Mouse (Mus musculus): ENCODE results near the gene Mical3. TPM values are rescaled to one million over a fixed set of nuclear protein-coding genes. Genes with fewer than 3 reads are reported as not detected.

The Mical3 gene
- total RNA-seq, 1 experiment from 2014 or later: 6.6 TPM

- ATAC-seq (replicated peaks in 1 of 2; ENCODE audit: insufficient read depth in 1 of 2, low FRiP score in 2 of 2, low TSS enrichment in 1 of 2, low read depth in 1 of 2, poor library complexity in 2 of 2, severe bottlenecking in 2 of 2): no peak
These were observed 31.6 kb downstream of the Mical3 start for GRCm38 (mm10) chr6:121099228-121099608.

DNA sequence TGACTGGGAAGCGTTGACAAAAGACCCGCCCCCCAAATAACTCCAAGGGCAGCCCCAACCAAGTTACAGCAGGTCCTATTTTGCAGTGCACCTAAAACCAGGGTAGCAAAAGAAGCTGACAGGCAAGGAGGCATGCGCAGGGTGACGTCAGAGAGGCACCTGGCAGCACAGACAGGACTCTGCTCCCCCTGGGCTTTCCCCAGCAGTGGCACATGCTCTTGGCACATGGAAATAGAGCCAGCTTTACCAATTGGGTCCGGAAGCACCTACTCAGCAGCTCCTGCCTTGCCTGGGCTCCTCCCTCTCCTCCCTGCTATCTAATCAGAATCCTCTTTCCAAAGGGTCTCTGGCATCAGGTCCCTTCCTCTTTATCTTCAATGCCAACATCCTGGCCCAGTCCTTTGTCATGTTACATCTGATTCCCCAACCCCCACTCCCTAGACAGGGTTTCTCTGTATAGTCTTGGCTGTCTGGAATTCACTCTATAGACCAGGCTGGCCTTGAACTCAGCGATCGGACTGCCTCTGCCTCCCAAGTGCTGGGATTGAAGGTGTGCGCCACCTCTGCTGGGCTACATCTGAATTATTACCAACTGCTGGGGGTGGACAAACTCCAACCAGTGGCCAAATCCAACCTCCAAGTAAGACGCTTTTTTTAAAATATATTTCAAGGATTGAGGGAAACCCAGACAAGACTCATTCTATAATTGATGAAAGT lies 32.1 kb downstream of the Mical3 start:
- no peak for ATAC-seq (replicated peaks in 1 of 2; ENCODE audit: insufficient read depth in 1 of 2, low FRiP score in 2 of 2, low TSS enrichment in 1 of 2, low read depth in 1 of 2, poor library complexity in 2 of 2, severe bottlenecking in 2 of 2)

DNA sequence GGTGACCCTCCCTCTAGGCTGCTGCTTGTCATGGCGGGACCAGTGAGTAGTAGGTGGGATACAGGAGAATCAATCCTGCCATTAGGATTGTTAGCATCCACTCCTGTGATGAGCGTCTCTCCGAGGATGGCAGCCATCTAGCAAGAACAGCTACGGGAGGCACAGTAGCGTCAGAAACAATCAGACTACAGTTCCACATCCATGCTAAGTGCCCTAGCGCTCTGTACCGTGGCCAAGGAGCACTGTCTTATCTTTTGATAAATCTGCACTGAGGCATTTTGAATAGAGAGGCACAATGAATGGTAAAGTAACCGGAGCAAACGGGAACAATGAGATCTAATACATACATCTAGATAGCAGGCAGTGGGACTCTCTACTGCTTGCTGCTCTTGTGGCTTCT lies 32.7 kb downstream of the Mical3 start:
- ATAC-seq (replicated peaks in 1 of 2; ENCODE audit: insufficient read depth in 1 of 2, low FRiP score in 2 of 2, low TSS enrichment in 1 of 2, low read depth in 1 of 2, poor library complexity in 2 of 2, severe bottlenecking in 2 of 2): no peak

GRCm38 (mm10) chr6:121096862-121097261 lies 33.9 kb downstream of the Mical3 start:
- ATAC-seq (replicated peaks in 1 of 2; ENCODE audit: insufficient read depth in 1 of 2, low FRiP score in 2 of 2, low TSS enrichment in 1 of 2, low read depth in 1 of 2, poor library complexity in 2 of 2, severe bottlenecking in 2 of 2): 0 out of 4 replicates have a peak, but pooled peaks of 1 of the 2 experiments have one; percentile 42

- no peak for ATAC-seq (replicated peaks in 1 of 2; ENCODE audit: insufficient read depth in 1 of 2, low FRiP score in 2 of 2, low TSS enrichment in 1 of 2, low read depth in 1 of 2, poor library complexity in 2 of 2, severe bottlenecking in 2 of 2)
These were observed 34.4 kb downstream of the Mical3 start for GRCm38 (mm10) chr6:121096390-121096789.

GRCm38 (mm10) chr6:121093662-121094408 lies 37.0 kb downstream of the Mical3 start:
- peak; percentile 85 to 88 for ATAC-seq (replicated peaks in 1 of 2; ENCODE audit: insufficient read depth in 1 of 2, low FRiP score in 2 of 2, low TSS enrichment in 1 of 2, low read depth in 1 of 2, poor library complexity in 2 of 2, severe bottlenecking in 2 of 2)

- no peak for ATAC-seq (replicated peaks in 1 of 2; ENCODE audit: insufficient read depth in 1 of 2, low FRiP score in 2 of 2, low TSS enrichment in 1 of 2, low read depth in 1 of 2, poor library complexity in 2 of 2, severe bottlenecking in 2 of 2)
These were observed 40.0 kb downstream of the Mical3 start for GRCm38 (mm10) chr6:121090786-121091185.

DNA sequence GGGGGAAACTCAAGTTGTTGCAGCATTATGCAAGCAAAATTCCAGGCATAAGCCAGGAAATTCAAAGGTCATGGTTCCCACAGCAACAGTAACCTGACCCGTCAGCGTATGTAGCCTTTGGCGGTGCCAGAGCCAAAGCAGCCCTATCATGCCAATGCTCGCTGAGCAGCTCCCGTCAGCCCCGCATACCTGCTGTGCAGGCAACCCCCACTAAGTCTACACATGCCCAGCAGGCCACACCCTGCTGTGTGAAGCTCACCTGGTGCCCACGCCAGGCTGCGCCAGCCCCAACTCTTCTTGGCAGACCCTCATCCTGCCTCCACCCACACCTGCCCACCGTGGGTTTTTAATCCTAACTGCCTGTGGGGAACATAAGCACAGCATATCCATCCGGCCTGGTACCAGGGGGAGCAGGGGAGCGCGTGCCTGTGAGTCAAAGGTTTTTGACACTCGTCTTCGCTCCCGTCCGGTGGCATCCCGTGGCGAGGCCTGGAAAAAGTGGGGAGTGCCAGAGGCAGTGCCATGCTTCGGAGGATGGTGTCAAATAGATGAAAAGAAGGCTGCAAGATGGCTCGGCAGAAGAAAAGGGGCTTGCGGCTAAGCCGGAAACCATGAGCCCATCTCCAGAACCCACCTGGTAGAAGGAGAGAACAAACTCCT lies 43.1 kb downstream of the Mical3 start:
- no peak for ATAC-seq (replicated peaks in 1 of 2; ENCODE audit: insufficient read depth in 1 of 2, low FRiP score in 2 of 2, low TSS enrichment in 1 of 2, low read depth in 1 of 2, poor library complexity in 2 of 2, severe bottlenecking in 2 of 2)

DNA sequence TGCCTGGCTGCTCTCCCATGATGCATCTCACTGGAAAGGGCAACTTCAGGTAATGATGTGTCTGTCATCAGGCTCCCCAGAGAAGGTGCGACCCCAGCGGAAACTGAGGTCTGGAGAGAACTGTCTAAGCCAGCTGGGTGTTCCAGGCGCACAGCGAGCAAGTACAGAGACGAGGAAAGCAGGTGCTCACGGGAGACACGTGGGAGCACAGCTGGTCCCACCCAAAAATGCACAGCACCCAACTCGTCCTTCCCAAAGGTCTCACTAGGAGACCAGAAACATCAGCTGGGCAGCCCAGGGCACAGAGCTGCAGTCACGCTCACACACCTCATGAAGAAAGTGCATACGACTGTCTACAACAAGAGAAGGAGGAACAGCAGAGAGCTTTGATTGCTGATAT lies 43.7 kb downstream of the Mical3 start:
- ATAC-seq (replicated peaks in 1 of 2; ENCODE audit: insufficient read depth in 1 of 2, low FRiP score in 2 of 2, low TSS enrichment in 1 of 2, low read depth in 1 of 2, poor library complexity in 2 of 2, severe bottlenecking in 2 of 2): no peak

GRCm38 (mm10) chr6:121086226-121086625 lies 44.6 kb downstream of the Mical3 start:
- no peak for ATAC-seq (replicated peaks in 1 of 2; ENCODE audit: insufficient read depth in 1 of 2, low FRiP score in 2 of 2, low TSS enrichment in 1 of 2, low read depth in 1 of 2, poor library complexity in 2 of 2, severe bottlenecking in 2 of 2)

DNA sequence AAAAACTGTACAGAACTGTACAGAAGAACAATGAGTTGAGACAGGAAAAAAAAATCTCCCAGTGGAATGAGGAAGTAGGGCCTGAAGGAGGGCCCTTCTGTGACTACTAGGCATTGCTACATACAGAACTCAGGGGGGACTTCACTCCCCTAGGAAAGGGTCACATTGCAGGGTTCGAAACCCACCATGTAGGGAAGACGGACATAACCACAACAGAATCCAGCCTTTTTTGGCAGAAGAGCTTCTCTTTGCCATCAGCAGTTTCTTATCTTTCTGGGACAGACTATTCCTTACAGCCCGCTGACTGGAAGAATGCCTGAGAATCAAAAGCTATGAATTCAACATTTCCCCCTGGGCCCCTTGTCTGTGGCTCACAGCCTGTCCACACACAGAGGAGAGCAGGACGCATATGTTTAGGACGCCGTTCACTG lies 46.7 kb downstream of the Mical3 start:
- peak; percentile 52 to 65; a peak in 3 of 4 replicates for ATAC-seq (replicated peaks in 1 of 2; ENCODE audit: insufficient read depth in 1 of 2, low FRiP score in 2 of 2, low TSS enrichment in 1 of 2, low read depth in 1 of 2, poor library complexity in 2 of 2, severe bottlenecking in 2 of 2)

- no peak for ATAC-seq (replicated peaks in 1 of 2; ENCODE audit: insufficient read depth in 1 of 2, low FRiP score in 2 of 2, low TSS enrichment in 1 of 2, low read depth in 1 of 2, poor library complexity in 2 of 2, severe bottlenecking in 2 of 2)
These were observed 48.7 kb downstream of the Mical3 start for GRCm38 (mm10) chr6:121082094-121082473.

DNA sequence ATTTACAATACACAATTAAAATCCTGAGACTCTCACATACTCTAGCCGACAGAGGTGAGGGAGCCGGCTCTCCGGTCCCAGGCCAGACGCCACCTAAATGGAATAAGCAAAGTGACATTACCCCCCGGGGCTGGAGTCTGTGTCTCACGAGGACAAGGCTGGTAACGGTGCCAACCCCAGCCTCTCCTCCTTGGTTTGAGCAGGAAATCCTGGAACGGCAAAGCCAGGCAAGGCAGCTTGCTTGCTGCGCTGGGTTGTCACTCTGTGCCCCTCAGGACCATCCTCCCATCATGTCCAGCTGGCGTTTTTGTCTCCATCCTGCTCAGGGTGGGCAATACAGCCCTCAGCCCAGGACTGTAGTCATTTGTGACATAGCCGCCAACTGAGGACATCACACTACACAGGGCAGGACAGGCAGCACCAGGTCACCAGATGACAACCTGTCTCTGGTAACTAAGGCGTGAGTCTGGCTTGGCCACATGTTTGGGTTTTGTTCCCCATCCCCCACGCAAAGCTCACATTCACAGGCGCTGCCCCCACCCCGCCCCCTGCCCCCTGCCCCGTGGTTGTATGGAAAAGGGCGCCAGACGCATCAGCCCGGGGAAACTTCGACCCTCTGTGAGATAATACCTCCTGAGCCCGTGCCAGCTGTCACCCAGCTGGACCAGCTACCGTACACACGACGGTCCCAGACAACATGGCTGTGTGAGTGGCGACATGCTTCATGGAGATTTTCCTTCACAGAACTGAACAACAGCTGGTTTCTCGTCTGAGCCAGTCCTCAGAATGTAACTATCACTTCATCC lies 49.3 kb downstream of the Mical3 start:
- no peak for ATAC-seq (replicated peaks in 1 of 2; ENCODE audit: insufficient read depth in 1 of 2, low FRiP score in 2 of 2, low TSS enrichment in 1 of 2, low read depth in 1 of 2, poor library complexity in 2 of 2, severe bottlenecking in 2 of 2)

- ATAC-seq (replicated peaks in 1 of 2; ENCODE audit: insufficient read depth in 1 of 2, low FRiP score in 2 of 2, low TSS enrichment in 1 of 2, low read depth in 1 of 2, poor library complexity in 2 of 2, severe bottlenecking in 2 of 2): no peak
These were observed 52.6 kb downstream of the Mical3 start for GRCm38 (mm10) chr6:121078175-121078574.

DNA sequence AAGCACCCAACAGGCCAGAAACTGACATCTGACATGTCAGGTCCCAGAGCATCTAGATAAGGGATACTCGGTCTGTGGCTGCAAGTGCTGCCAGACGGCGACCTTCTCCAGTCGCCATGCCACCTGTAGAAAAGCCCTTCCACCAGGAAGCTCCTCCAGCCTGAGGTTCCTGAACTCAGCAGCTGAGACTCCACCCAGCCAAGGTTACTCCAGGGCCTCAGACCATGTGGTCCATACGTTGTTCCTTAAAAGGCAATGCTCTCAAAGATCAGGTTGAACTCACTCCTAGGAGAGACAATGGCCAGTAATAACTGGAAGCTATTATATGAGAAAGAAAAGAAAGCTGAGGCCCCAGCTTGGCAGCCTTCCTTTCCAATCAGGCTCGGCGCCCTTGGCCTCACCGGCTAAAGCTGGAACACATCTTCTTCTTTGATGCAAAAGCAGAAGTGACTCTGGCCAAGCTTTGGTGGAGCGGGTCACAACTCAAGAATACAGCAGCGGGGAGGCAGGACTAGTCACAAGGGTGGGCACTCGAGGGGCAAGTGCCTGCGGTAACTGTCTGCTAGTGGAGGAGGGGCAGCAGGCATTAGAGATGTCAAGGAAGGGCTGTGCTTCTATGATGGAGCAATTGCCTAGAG lies 53.8 kb downstream of the Mical3 start:
- peak; percentile 81 to 86 for ATAC-seq (replicated peaks in 1 of 2; ENCODE audit: insufficient read depth in 1 of 2, low FRiP score in 2 of 2, low TSS enrichment in 1 of 2, low read depth in 1 of 2, poor library complexity in 2 of 2, severe bottlenecking in 2 of 2)

GRCm38 (mm10) chr6:121075763-121076162 lies 55.0 kb downstream of the Mical3 start:
- ATAC-seq (replicated peaks in 1 of 2; ENCODE audit: insufficient read depth in 1 of 2, low FRiP score in 2 of 2, low TSS enrichment in 1 of 2, low read depth in 1 of 2, poor library complexity in 2 of 2, severe bottlenecking in 2 of 2): peak; percentile 13 to 16; a peak in 2 of 4 replicates

- ATAC-seq (replicated peaks in 1 of 2; ENCODE audit: insufficient read depth in 1 of 2, low FRiP score in 2 of 2, low TSS enrichment in 1 of 2, low read depth in 1 of 2, poor library complexity in 2 of 2, severe bottlenecking in 2 of 2): no peak
These were observed 57.5 kb downstream of the Mical3 start for GRCm38 (mm10) chr6:121073312-121073711.
